Comparison of ENCODE assay signal across 21 mouse cellular contexts in the genomic region with DNA sequence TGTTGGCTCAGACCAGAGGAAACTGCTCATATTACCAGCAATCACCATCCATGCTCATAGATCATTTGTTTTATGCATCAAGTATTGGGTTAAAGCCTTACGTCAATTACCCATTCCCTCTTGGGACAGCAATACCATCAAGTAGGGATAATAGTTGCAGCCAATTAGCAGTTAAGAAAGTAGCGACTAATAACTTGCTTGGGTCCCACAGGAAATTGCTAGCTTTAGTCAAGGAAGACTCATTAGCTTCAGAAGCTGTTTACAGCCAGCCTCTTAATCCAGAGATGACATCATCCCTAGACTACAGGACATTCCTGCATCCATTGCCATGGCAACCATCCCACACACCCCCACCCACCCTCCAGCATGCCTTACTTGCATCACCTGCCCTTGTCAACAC. TPM values are rescaled to one million over a fixed set of nuclear protein-coding genes. Genes with fewer than 3 reads are reported as not detected.
DNase-seq lines count a peak whose midpoint lies in the region; ATAC-seq and TF ChIP-seq lines count a peak whose summit lies in the region.
"Had no signal": no experiment of that assay in that cellular context is flagged by ENCODE, and none has a peak within 500 bp of the region (broad histone marks: within the 10 kb centered on the region; RNA-seq: fewer than 3 reads in every experiment).

No protein-coding gene starts in this region.

- no peak for TF ChIP-seq CTCF in hindbrain, postnatal 0 days (IDR thresholded peaks at IDR 0.05; ENCODE audit: low read depth)

- no peaks in the 10 kb centered on the region for H3K9me3 ChIP-seq in hindbrain, postnatal 0 days (ENCODE audit: low read length)
- H3K9me3 ChIP-seq in hindbrain, embryonic 11.5 days (ENCODE audit: control insufficient read depth, low read length): no peaks in the 10 kb centered on the region
- no peaks in the 10 kb centered on the region for H3K9me3 ChIP-seq in heart, embryonic 10.5 days
- H3K9me3 ChIP-seq: heart, embryonic 13.5 days; hindbrain, embryonic 13.5 days had no signal

- WGBS in hindbrain, postnatal 0 days: 65% methylated on average over 2 of the region's 2 CpGs
- WGBS in hindbrain, embryonic 11.5 days: 78% methylated on average over 2 of the region's 2 CpGs
- WGBS in heart, embryonic 10.5 days: 73% methylated on average over 2 of the region's 2 CpGs

- ATAC-seq in hindbrain, postnatal 0 days: 0 out of 2 replicates have a peak, but pooled peaks have one; percentile 45
- ATAC-seq in hindbrain, embryonic 11.5 days (ENCODE audit: low FRiP score): no peak

- no peaks in the 10 kb centered on the region for H3K27me3 ChIP-seq in hindbrain, postnatal 0 days (ENCODE audit: insufficient read depth, low read length)
- H3K27me3 ChIP-seq in hindbrain, embryonic 11.5 days (ENCODE audit: control insufficient read depth, insufficient read depth, low read length): no peaks in the 10 kb centered on the region
- H3K27me3 ChIP-seq in heart, embryonic 10.5 days (ENCODE audit: insufficient read depth, poor library complexity, severe bottlenecking): no peaks in the 10 kb centered on the region
- H3K27me3 ChIP-seq: heart, embryonic 13.5 days; hindbrain, embryonic 13.5 days had no signal

- peak; percentile 38 for DNase-seq in hindbrain, postnatal 0 days (ENCODE audit: low spot score)
- DNase-seq in hindbrain, embryonic 11.5 days (ENCODE audit: low spot score): no peak
- DNase-seq in 3T3-L1 (ENCODE audit: low read depth, low spot score) (peak; percentile 59), R1 (ENCODE audit: low read depth, low spot score) (peak; percentile 54)
- peak; percentile 64 for DNase-seq in hindlimb bud, embryonic 11.5 days (ENCODE audit: extremely low spot score, low read depth, low spot score)
- no peak for DNase-seq in heart, embryonic 10.5 days (ENCODE audit: low spot score)
- no peak for DNase-seq in c-Kit-positive CD71-positive TER-119-positive erythroid progenitor cells, embryonic 14.5 days (ENCODE audit: low spot score)
- no peak for DNase-seq in thymus, postnatal 10 days (ENCODE audit: low spot score in 2 of 2)
- DNase-seq: adrenal gland, adult 2 months; cerebellum, postnatal 10 days; gastrocnemius, postnatal 14 days; kidney, adult 8-10 months; thymus, postnatal 14 days had no signal

- H3K9ac ChIP-seq in hindbrain, postnatal 0 days (replicated peaks; ENCODE audit: low read length): no peak overlapping the region
- H3K9ac ChIP-seq in hindbrain, embryonic 11.5 days (ENCODE audit: low read depth, low read length): no peak overlapping the region
- H3K9ac ChIP-seq: heart, embryonic 13.5 days; hindbrain, embryonic 13.5 days had no signal

- no peak overlapping the region for H3K4me3 ChIP-seq in hindbrain, postnatal 0 days (ENCODE audit: low read length)
- no peak overlapping the region for H3K4me3 ChIP-seq in hindbrain, embryonic 11.5 days (ENCODE audit: low read depth, low read length)
- H3K4me3 ChIP-seq in heart, embryonic 10.5 days: no peak overlapping the region
- H3K4me3 ChIP-seq: erythroblast, embryonic 14.5 days; heart, embryonic 13.5 days; hindbrain, embryonic 13.5 days had no signal

- H3K27ac ChIP-seq in hindbrain, postnatal 0 days: no peak overlapping the region
- H3K27ac ChIP-seq in hindbrain, embryonic 11.5 days (ENCODE audit: low read depth, low read length): no peak overlapping the region
- H3K27ac ChIP-seq in heart, embryonic 10.5 days: no peak overlapping the region
- H3K27ac ChIP-seq: heart, embryonic 13.5 days; hindbrain, embryonic 13.5 days had no signal

- H3K36me3 ChIP-seq in hindbrain, postnatal 0 days (ENCODE audit: insufficient read depth, low read length): no peaks in the 10 kb centered on the region
- H3K36me3 ChIP-seq in hindbrain, embryonic 11.5 days (ENCODE audit: control insufficient read depth, insufficient read depth, low read length): no peaks in the 10 kb centered on the region
- no peaks in the 10 kb centered on the region for H3K36me3 ChIP-seq in heart, embryonic 10.5 days
- H3K36me3 ChIP-seq: heart, embryonic 13.5 days; hindbrain, embryonic 13.5 days had no signal

- no peaks in the 10 kb centered on the region for H3K4me1 ChIP-seq in hindbrain, postnatal 0 days (ENCODE audit: insufficient read depth, low read length)
- no peaks in the 10 kb centered on the region for H3K4me1 ChIP-seq in hindbrain, embryonic 11.5 days (replicated peaks; ENCODE audit: control insufficient read depth, insufficient read depth, low read length)
- no peaks in the 10 kb centered on the region for H3K4me1 ChIP-seq in heart, embryonic 10.5 days
- H3K4me1 ChIP-seq: hindbrain, embryonic 13.5 days had no signal

- H3K4me2 ChIP-seq in hindbrain, postnatal 0 days (ENCODE audit: low read depth, low read length): no peak overlapping the region
- no peak overlapping the region for H3K4me2 ChIP-seq in hindbrain, embryonic 11.5 days (replicated peaks; ENCODE audit: low read depth, low read length)
- H3K4me2 ChIP-seq: heart, embryonic 13.5 days; hindbrain, embryonic 13.5 days had no signal

RNA-seq across cellular contexts. Expression of gene Mepe, which starts 50.0 kb away (rescaled TPM):
- not detected in 2 replicates for total RNA-seq in hindbrain, postnatal 0 days (2014; rRNA removed)
- not detected in 2 replicates for polyA plus RNA-seq in hindbrain, postnatal 0 days (2015; fragmentation: Nextera tagmentation; extraction: Ambion mirVana)
- not detected in 2 replicates for polyA plus RNA-seq in hindbrain, embryonic 11.5 days (2014; fragmentation: Nextera tagmentation; extraction: Ambion mirVana)
- not detected in 2 replicates for polyA plus RNA-seq in heart, embryonic 10.5 days (2016; fragmentation: Nextera tagmentation; extraction: Ambion mirVana)
- total RNA-seq: adrenal gland, adult 2 months; gastrocnemius, postnatal 14 days; layer of hippocampus, postnatal 10 days; left cerebral cortex, postnatal 36 days; megakaryocyte, adult 5-6 weeks; neutrophil, adult 5-6 weeks had no signal
- polyA plus RNA-seq: adrenal gland, adult 2 months; erythroblast, embryonic 14.5 days; heart, embryonic 13.5 days; hindbrain, embryonic 13.5 days; liver, embryonic 16.5 days had no signal

RNA-seq across cellular contexts. Expression of gene Spp1, which starts 59.8 kb away (rescaled TPM):
- 13.2 and 18.7 TPM in 2 replicates for total RNA-seq in hindbrain, postnatal 0 days (2014; rRNA removed)
- polyA plus RNA-seq in hindbrain, postnatal 0 days (2015; fragmentation: Nextera tagmentation; extraction: Ambion mirVana): 30.0 and 35.6 TPM in 2 replicates
- 19.4 and 19.5 TPM in 2 replicates for polyA plus RNA-seq in hindbrain, embryonic 11.5 days (2014; fragmentation: Nextera tagmentation; extraction: Ambion mirVana)
- 2.1 and 2.2 TPM in 2 replicates for polyA plus RNA-seq in heart, embryonic 10.5 days (2016; fragmentation: Nextera tagmentation; extraction: Ambion mirVana)
- polyA plus RNA-seq: erythroblast, embryonic 14.5 days had no signal

Comparison
In these comparisons a context has a peak if more than half of its experiments do, and no peak if none do; other contexts are left out.
1. DNase-seq: peak in hindbrain, postnatal 0 days (single experiment), 3T3-L1 (single experiment), R1 (single experiment) and hindlimb bud, embryonic 11.5 days (single experiment); none in hindbrain, embryonic 11.5 days (single experiment), heart, embryonic 10.5 days (single experiment), c-Kit-positive CD71-positive TER-119-positive erythroid progenitor cells, embryonic 14.5 days (single experiment) and thymus, postnatal 10 days (0 of 2).